Mouse (Mus musculus) retina, adult 2 months (tissue): Measurements from ENCODE around the gene Slc26a3.
A peak's percentile ranks its signal among the peaks of the same experiment; 100 is the strongest.

Experiments
- DNase-seq: peaks from one replicate; pipeline ENCODE4 v3.0.0-alpha.2; 2012; ENCODE audit warnings: low read depth, low spot score

Slc26a3 gene

GRCm38 (mm10) chr12:31390571-31390970 lies at the start of gene Slc26a3:
Gene Slc26a3, plus strand, starts transcription at chr12:31390871.
- no peak for DNase-seq

- DNase-seq, result no peak
Measured at GRCm38 (mm10) chr12:31350191-31350943, 40.3 kb upstream of the Slc26a3 start.

GRCm38 (mm10) chr12:31350944-31351928 lies 39.4 kb upstream of the Slc26a3 start, which contains the start of gene Dld:
Gene Dld, minus strand, starts transcription at chr12:31351453.
- DNase-seq, result peak; percentile 89

- no peak for DNase-seq
Measured at GRCm38 (mm10) chr12:31366428-31366827, 24.2 kb upstream of the Slc26a3 start.

- DNase-seq, result no peak
Measured at GRCm38 (mm10) chr12:31367721-31368120, 22.9 kb upstream of the Slc26a3 start.

GRCm38 (mm10) chr12:31369118-31369517 lies 21.6 kb upstream of the Slc26a3 start:
- no peak for DNase-seq

- DNase-seq, result no peak
Measured at GRCm38 (mm10) chr12:31369656-31370055, 21.0 kb upstream of the Slc26a3 start.

GRCm38 (mm10) chr12:31374603-31375282 lies 15.9 kb upstream of the Slc26a3 start:
- peak; percentile 60 for DNase-seq

- no peak for DNase-seq
Measured at GRCm38 (mm10) chr12:31375283-31375615, 15.4 kb upstream of the Slc26a3 start.

- no peak for DNase-seq
Measured at GRCm38 (mm10) chr12:31376326-31376950, 14.2 kb upstream of the Slc26a3 start.

GRCm38 (mm10) chr12:31377241-31377640 lies 13.4 kb upstream of the Slc26a3 start:
- no peak for DNase-seq

GRCm38 (mm10) chr12:31380878-31381277 lies 9.8 kb upstream of the Slc26a3 start:
- no peak for DNase-seq

GRCm38 (mm10) chr12:31382451-31382850 lies 8.2 kb upstream of the Slc26a3 start:
- no peak for DNase-seq

- DNase-seq, result no peak
Measured at GRCm38 (mm10) chr12:31387303-31387702, 3.4 kb upstream of the Slc26a3 start.

GRCm38 (mm10) chr12:31391696-31392095 lies 1.0 kb downstream of the Slc26a3 start:
- no peak for DNase-seq

- no peak for DNase-seq
Measured at GRCm38 (mm10) chr12:31395895-31396294, 5.2 kb downstream of the Slc26a3 start.

- DNase-seq, result no peak
Measured at GRCm38 (mm10) chr12:31397709-31398108, 7.0 kb downstream of the Slc26a3 start.

- DNase-seq, result no peak
Measured at GRCm38 (mm10) chr12:31400821-31401220, 10.2 kb downstream of the Slc26a3 start.

- DNase-seq, result no peak
Measured at GRCm38 (mm10) chr12:31401930-31402329, 11.3 kb downstream of the Slc26a3 start.

GRCm38 (mm10) chr12:31404575-31405240 lies 14.0 kb downstream of the Slc26a3 start:
- no peak for DNase-seq

- no peak for DNase-seq
Measured at GRCm38 (mm10) chr12:31415971-31416370, 25.3 kb downstream of the Slc26a3 start.
